Mouse (Mus musculus) neural tube, embryonic 13.5 days (tissue): ENCODE results near the gene Txnrd3. TPM values are rescaled to one million over a fixed set of nuclear protein-coding genes. Genes with fewer than 3 reads are reported as not detected.
A peak's percentile ranks its signal among the peaks of the same experiment; 100 is the strongest.

Experiments
- ATAC-seq: fragments of 200-750 bp; cut with Nextera tagmentation; 2 replicates; pipeline ENCODE4 v1.8.0; 2017; ENCODE audit warnings: low read depth, mild to moderate bottlenecking, moderate TSS enrichment, moderate library complexity
- H3K27ac ChIP-seq: fragments of 300-500 bp; sonication (generic); replicated peaks from 2 replicates; pipeline ENCODE4 v1.5.1; 2015; ENCODE audit warnings: moderate library complexity, mild to moderate bottlenecking, inconsistent platforms
- H3K27me3 ChIP-seq: fragments of 300-500 bp; sonication (generic); 2 replicates; pipeline ENCODE4 v1.6.1; 2015; ENCODE audit warnings: mild to moderate bottlenecking, inconsistent platforms
- H3K36me3 ChIP-seq: fragments of 300-500 bp; sonication (generic); 2 replicates; pipeline ENCODE4 v1.6.1; 2015; ENCODE audit warnings: mild to moderate bottlenecking, inconsistent platforms
- H3K4me1 ChIP-seq: fragments of 300-500 bp; sonication (generic); replicated peaks from 2 replicates; pipeline ENCODE4 v1.6.1; 2015; ENCODE audit warnings: inconsistent platforms
- H3K4me2 ChIP-seq: fragments of 300-500 bp; sonication (generic); 2 replicates; pipeline ENCODE4 v1.6.1; 2015; ENCODE audit warnings: inconsistent platforms, mild to moderate bottlenecking, moderate library complexity
- H3K4me3 ChIP-seq: fragments of 300-500 bp; sonication (generic); 2 replicates; pipeline ENCODE4 v1.5.1; 2015; ENCODE audit warnings: mild to moderate bottlenecking, inconsistent platforms
- H3K9ac ChIP-seq: fragments of 300-500 bp; sonication (generic); 2 replicates; pipeline ENCODE4 v1.6.1; 2015; ENCODE audit warnings: moderate library complexity, mild to moderate bottlenecking, inconsistent platforms
- H3K9me3 ChIP-seq: fragments of 300-500 bp; sonication (generic); 2 replicates; pipeline ENCODE4 v1.6.1; 2016; ENCODE audit warnings: inconsistent platforms
- WGBS: fragments of 180-500 bp; shearing (Covaris S2); methylation state at CpG from one replicate; pipeline ENCODE4 v1.1.7; 2015; 5-methylcytosine and 5-hydroxymethylcytosine counted together
- polyA plus RNA-seq: library from polyadenylated mRNA; unstranded; fragments of >200 nt; fragmentation: Nextera tagmentation; extraction: Ambion mirVana; gene quantifications from 2 replicates; pipeline ENCODE4 v1.2.1, GENCODE M21; 2015

The Txnrd3 gene
- polyA plus RNA-seq = 10.1 and 10.6 TPM in 2 replicates

GRCm38 (mm10) chr6:89643798-89644270, at the start of gene Txnrd3:
Gene Txnrd3 (plus strand): TSS chr6:89643988.
- WGBS = under 1% methylated on average over 50 of the region's 51 CpGs
- Histone ChIP-seq H3K27me3 (no peaks in the 10 kb centered on the region), H3K4me1 (peaks cover 8% of the 10 kb centered on the region; the same call in 1 of the 2 replicates), H3K4me3 (peak within 1 kb of the TSS; percentile 74), H3K36me3 (no peaks in the 10 kb centered on the region), H3K9ac (peak within 1 kb of the TSS; percentile 75), H3K4me2 (peak within 1 kb of the TSS; percentile 76), H3K27ac (peak within 1 kb of the TSS; percentile 87), H3K9me3 (no peaks in the 10 kb centered on the region)
- ATAC-seq = peak; percentile 93

- no peaks in the 10 kb centered on the region for H3K36me3 ChIP-seq
- H3K27me3 ChIP-seq = no peaks in the 10 kb centered on the region
- peak; percentile 100 for ATAC-seq
- WGBS = 1% methylated on average over 52 of the region's 56 CpGs
- H3K9ac ChIP-seq = peak within 1 kb of the TSS; percentile 85
- peak within 1 kb of the TSS; percentile 76 for H3K4me3 ChIP-seq
- H3K4me1 ChIP-seq = peaks cover 9% of the 10 kb centered on the region
- H3K9me3 ChIP-seq = 0 out of 2 replicates have a peak, but pooled peaks cover 4% of the 10 kb centered on the region
- H3K27ac ChIP-seq = peak within 1 kb of the TSS; percentile 54
- peak within 1 kb of the TSS; percentile 70 for H3K4me2 ChIP-seq
These were observed 48.6 kb upstream of the Txnrd3 start, which contains the start of gene Chchd6 for GRCm38 (mm10) chr6:89595018-89595776. Gene Chchd6 (minus strand): TSS chr6:89595652.

- Histone ChIP-seq H3K27me3 (no peaks in the 10 kb centered on the region), H3K36me3 (no peaks in the 10 kb centered on the region), H3K27ac (no peak overlapping the region), H3K4me2 (peak overlapping the region; percentile 70), H3K4me3 (peak overlapping the region; percentile 76), H3K9me3 (0 out of 2 replicates have a peak, but pooled peaks cover 5% of the 10 kb centered on the region), H3K9ac (no peak overlapping the region), H3K4me1 (peaks cover 9% of the 10 kb centered on the region)
- WGBS = 26% methylated on average over 5 of the region's 5 CpGs
- peak; percentile 48 for ATAC-seq
These were observed 48.0 kb upstream of the Txnrd3 start for GRCm38 (mm10) chr6:89595777-89596146.

- WGBS = 95% methylated on average over 1 of the region's 1 CpGs
- Histone ChIP-seq H3K36me3 (no peaks in the 10 kb centered on the region), H3K4me1 (peaks cover 9% of the 10 kb centered on the region), H3K27ac (no peak overlapping the region), H3K9me3 (0 out of 2 replicates have a peak, but pooled peaks cover 5% of the 10 kb centered on the region), H3K4me2 (no peak overlapping the region), H3K27me3 (no peaks in the 10 kb centered on the region), H3K9ac (no peak overlapping the region), H3K4me3 (no peak overlapping the region)
- no peak for ATAC-seq
These were observed 47.3 kb upstream of the Txnrd3 start for GRCm38 (mm10) chr6:89596510-89596909.

- WGBS = 60% methylated on average over 3 of the region's 3 CpGs
- H3K9me3 ChIP-seq = no peaks in the 10 kb centered on the region
- H3K4me1 ChIP-seq = no peaks in the 10 kb centered on the region
- no peak overlapping the region for H3K9ac ChIP-seq
- no peaks in the 10 kb centered on the region for H3K36me3 ChIP-seq
- no peak overlapping the region for H3K27ac ChIP-seq
- H3K4me3 ChIP-seq = no peak overlapping the region
- H3K4me2 ChIP-seq = no peak overlapping the region
- no peak for ATAC-seq
- no peaks in the 10 kb centered on the region for H3K27me3 ChIP-seq
These were observed 37.7 kb upstream of the Txnrd3 start for GRCm38 (mm10) chr6:89606096-89606495.

GRCm38 (mm10) chr6:89607999-89608398, 35.8 kb upstream of the Txnrd3 start:
- Histone ChIP-seq H3K9ac (no peak overlapping the region), H3K27ac (no peak overlapping the region), H3K4me1 (peaks cover 2% of the 10 kb centered on the region), H3K36me3 (no peaks in the 10 kb centered on the region), H3K27me3 (no peaks in the 10 kb centered on the region), H3K9me3 (no peaks in the 10 kb centered on the region), H3K4me3 (no peak overlapping the region), H3K4me2 (no peak overlapping the region)
- WGBS = 61% methylated on average over 4 of the region's 4 CpGs
- ATAC-seq = no peak

GRCm38 (mm10) chr6:89613336-89614106, 30.3 kb upstream of the Txnrd3 start:
- Histone ChIP-seq H3K9me3 (no peaks in the 10 kb centered on the region), H3K4me1 (peaks cover 30% of the 10 kb centered on the region), H3K9ac (peak overlapping the region; percentile 62), H3K36me3 (no peaks in the 10 kb centered on the region), H3K27ac (peak overlapping the region; percentile 96), H3K4me2 (peak overlapping the region; percentile 4; the same call in 1 of the 2 replicates), H3K27me3 (no peaks in the 10 kb centered on the region), H3K4me3 (no peak overlapping the region)
- ATAC-seq = peak; percentile 93
- 24% methylated on average over 15 of the region's 15 CpGs for WGBS

- peak; percentile 51; the same call in 1 of the 2 replicates for ATAC-seq
- no peaks in the 10 kb centered on the region for H3K9me3 ChIP-seq
- WGBS = 24% methylated on average over 2 of the region's 2 CpGs
- no peaks in the 10 kb centered on the region for H3K27me3 ChIP-seq
- H3K4me3 ChIP-seq = no peak overlapping the region
- H3K27ac ChIP-seq = peak overlapping the region; percentile 96
- H3K9ac ChIP-seq = peak overlapping the region; percentile 62
- no peaks in the 10 kb centered on the region for H3K36me3 ChIP-seq
- peaks cover 30% of the 10 kb centered on the region for H3K4me1 ChIP-seq
- H3K4me2 ChIP-seq = no peak overlapping the region; the same call in 1 of the 2 replicates
These were observed 29.7 kb upstream of the Txnrd3 start for GRCm38 (mm10) chr6:89614107-89614471.

GRCm38 (mm10) chr6:89614596-89615372, 29.0 kb upstream of the Txnrd3 start:
- Histone ChIP-seq H3K9me3 (no peaks in the 10 kb centered on the region), H3K4me1 (peaks cover 30% of the 10 kb centered on the region), H3K4me3 (no peak overlapping the region), H3K27me3 (no peaks in the 10 kb centered on the region), H3K36me3 (no peaks in the 10 kb centered on the region), H3K4me2 (no peak overlapping the region), H3K9ac (peak overlapping the region; percentile 62; the same call in 1 of the 2 replicates), H3K27ac (peak overlapping the region; percentile 96)
- peak; percentile 13; the same call in 1 of the 2 replicates for ATAC-seq
- WGBS = 76% methylated on average over 7 of the region's 7 CpGs

GRCm38 (mm10) chr6:89615373-89615755, 28.4 kb upstream of the Txnrd3 start:
- Histone ChIP-seq H3K36me3 (no peaks in the 10 kb centered on the region), H3K4me1 (peaks cover 30% of the 10 kb centered on the region), H3K9ac (no peak overlapping the region), H3K27me3 (no peaks in the 10 kb centered on the region), H3K27ac (peak overlapping the region; percentile 96; the same call in 1 of the 2 replicates), H3K4me3 (no peak overlapping the region), H3K4me2 (no peak overlapping the region), H3K9me3 (no peaks in the 10 kb centered on the region)
- WGBS = 26% methylated on average over 7 of the region's 7 CpGs
- ATAC-seq = no peak

- 91% methylated on average over 3 of the region's 3 CpGs for WGBS
- no peak for ATAC-seq
- Histone ChIP-seq H3K27ac (no peak overlapping the region), H3K36me3 (no peaks in the 10 kb centered on the region), H3K4me2 (no peak overlapping the region), H3K27me3 (no peaks in the 10 kb centered on the region), H3K9me3 (no peaks in the 10 kb centered on the region), H3K4me1 (no peaks in the 10 kb centered on the region), H3K9ac (no peak overlapping the region), H3K4me3 (no peak overlapping the region)
These were observed 21.1 kb upstream of the Txnrd3 start for GRCm38 (mm10) chr6:89622647-89623046.
